Mouse (Mus musculus) neutrophil, adult 5-6 weeks (primary cell): ENCODE measurements around the gene Serpina3f. TPM values are rescaled to one million over a fixed set of nuclear protein-coding genes. Genes with fewer than 3 reads are reported as not detected.
"Not testable (repeated sequence)": the region's sequence is repeated elsewhere in the genome, so short reads cannot be mapped to it uniquely, and the experiment has no call there.

Source experiments
- ATAC-seq: fragments of 151-379, 151-347 bp; 2 replicates; pipeline ENCODE4 v1.8.0; 2017; ENCODE audit warnings: mild to moderate bottlenecking, moderate TSS enrichment; ENCODE audit not compliant: insufficient number of reproducible peaks, poor library complexity, low FRiP score, severe bottlenecking; ENCODE audit errors: extremely low read depth
- total RNA-seq: library from RNA; stranded (forward); fragments of 200-1000 nt; gene quantifications from 2 replicates; pipeline ENCODE4 v1.2.3, GENCODE M21; 2017

Gene Serpina3f
- 1.5 and 2.8 TPM in 2 replicates for total RNA-seq

DNA sequence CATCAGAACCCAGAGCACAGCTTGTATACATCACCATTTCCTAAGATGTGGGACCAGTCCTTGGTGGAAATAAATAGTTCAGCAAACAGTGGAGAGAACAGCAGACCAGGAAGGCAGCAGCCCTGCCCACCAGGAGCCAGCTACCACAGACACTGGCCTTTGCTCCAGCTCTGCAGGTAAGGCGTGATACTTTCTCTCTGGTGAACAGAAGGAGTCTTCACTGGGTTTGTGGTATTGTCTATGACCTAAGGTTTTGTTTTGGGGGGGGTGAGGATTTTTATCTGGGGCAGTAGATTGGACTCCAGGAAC, at the start of gene Serpina3f:
Gene Serpina3f, plus strand, starts transcription at position 100 of the 309 bp plus-strand sequence.
- no peak for ATAC-seq

- ATAC-seq: no peak
Observed at GRCm38 (mm10) chr12:104174747-104175146, 39.6 kb upstream of the Serpina3f start.

GRCm38 (mm10) chr12:104175636-104176035, 38.7 kb upstream of the Serpina3f start:
- ATAC-seq: no peak

DNA sequence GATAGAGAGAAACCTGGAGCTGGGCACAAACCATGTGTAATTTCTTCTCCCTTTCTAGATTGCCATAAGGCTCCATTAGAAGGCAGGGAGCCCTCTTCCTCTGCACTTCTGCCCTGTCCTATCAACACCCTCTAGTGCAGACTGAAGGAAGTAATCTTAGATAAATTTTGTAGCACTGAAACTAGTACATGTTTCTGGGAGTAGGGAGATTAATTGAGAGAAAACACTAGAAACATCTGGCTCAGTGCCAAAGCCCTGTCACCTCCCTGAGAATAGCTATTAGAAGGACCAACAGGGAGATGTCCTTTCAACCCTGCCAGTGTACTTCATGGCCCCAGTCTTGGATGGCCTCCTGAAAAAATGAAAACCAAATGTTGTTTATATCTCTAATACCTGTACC, 35.8 kb upstream of the Serpina3f start:
- ATAC-seq: no peak

DNA sequence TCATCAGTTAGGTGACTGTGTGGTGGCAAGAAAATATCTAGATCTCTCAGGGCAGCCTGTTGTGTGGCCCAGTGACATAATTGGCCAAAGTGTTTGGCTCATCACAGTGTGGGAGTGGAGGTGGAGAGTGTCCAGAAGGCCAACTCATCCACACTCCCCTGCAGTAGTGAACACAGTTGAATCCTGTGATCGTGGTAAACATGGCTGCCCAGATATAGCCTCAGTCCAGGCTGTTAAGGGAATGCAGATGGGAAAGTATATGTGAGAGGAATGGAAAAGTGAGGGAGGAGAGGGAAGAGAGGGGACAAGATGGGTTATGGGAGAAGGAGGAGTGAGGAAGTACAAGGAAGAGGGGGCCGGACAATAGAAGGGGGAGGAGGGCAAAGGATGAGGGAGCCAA, 35.4 kb upstream of the Serpina3f start:
- ATAC-seq: no peak

DNA sequence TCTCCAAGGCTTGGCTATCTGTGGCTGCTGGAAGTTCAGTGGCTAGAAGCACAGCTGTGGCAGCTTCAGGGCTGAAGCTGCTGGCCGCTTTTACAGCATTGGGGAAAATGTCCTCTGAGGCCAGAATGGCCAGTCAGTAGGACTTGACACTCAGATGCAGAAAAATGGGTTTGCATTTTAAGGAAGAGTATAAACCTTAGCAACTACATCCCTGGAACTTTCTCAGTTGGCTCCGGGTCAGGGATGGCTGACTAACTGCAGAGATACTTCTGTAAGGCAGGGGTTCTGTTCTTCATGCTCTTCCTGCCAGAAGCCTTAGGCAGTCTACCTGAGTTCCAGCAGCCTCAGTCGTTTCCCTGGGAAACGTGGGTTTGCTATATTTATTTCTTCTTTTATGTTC, 29.3 kb upstream of the Serpina3f start:
- no peak for ATAC-seq

DNA sequence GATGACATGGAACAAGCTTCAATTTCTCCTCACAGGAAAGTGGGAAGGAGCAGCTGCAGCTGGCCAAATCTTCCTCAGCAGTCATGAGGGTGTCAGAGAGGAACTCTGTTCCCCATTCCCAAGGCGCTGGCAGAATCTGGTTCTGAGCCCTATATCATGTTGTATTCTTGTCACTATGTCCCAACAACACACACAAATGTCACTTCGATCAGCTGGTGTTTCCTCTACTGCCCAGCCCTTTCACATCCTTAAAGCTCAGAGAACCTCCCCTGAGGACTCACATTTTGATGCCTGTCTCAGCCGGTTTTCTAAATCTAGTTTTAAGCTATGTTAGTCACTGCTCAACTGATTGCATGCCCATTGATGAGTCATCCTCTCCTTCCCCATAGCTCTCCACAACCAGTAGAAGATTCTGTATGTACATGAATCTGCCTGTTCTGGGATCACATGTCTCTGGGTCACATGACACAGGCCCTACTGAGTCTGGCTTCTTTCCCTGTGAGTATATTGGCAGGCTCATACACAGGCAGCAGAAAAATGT, 28.2 kb upstream of the Serpina3f start:
- no peak for ATAC-seq

DNA sequence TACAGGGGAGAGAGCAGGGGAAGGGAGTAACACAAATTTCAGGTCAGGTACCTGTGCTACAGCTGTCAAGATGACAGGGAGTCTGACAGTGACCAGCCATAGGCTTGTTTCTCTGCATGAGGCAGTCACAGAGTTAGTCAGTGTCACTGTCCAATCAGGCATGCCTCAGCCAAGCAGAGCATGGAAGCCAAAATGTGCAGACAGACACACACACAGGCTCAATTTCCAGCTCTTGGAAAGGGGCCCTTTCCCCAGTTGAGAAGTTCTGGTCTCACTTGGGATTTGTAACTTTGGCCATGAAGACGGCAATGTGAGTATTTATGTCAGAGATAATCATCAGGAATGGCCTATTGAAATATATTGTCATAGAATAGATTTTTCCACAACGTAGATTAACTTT, 25.1 kb upstream of the Serpina3f start:
- no peak for ATAC-seq

DNA sequence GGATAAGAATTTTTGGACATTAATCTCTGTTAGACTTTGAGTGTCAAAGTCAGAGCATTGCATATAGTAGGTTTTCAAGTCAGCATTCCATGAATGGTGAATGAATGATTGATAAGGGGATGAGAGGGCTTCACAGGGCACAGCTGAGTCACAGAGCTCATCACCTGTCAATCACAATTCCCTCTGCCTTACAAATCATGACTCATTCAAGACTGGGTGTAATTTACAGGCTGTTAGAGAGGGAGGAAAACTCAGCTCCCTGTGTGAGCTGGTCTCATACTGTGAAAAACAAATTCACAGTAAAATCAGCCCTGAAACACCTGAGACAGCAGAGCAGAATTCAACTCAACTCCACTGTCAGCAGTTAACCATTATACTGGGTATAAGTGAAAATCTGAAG, 23.5 kb upstream of the Serpina3f start:
- no peak for ATAC-seq

GRCm38 (mm10) chr12:104209149-104209548, 5.2 kb upstream of the Serpina3f start:
- ATAC-seq: no peak

- 0 out of 2 replicates have a peak, but pooled peaks have one; percentile 39 for ATAC-seq
Observed at GRCm38 (mm10) chr12:104209802-104210201, 4.5 kb upstream of the Serpina3f start.

DNA sequence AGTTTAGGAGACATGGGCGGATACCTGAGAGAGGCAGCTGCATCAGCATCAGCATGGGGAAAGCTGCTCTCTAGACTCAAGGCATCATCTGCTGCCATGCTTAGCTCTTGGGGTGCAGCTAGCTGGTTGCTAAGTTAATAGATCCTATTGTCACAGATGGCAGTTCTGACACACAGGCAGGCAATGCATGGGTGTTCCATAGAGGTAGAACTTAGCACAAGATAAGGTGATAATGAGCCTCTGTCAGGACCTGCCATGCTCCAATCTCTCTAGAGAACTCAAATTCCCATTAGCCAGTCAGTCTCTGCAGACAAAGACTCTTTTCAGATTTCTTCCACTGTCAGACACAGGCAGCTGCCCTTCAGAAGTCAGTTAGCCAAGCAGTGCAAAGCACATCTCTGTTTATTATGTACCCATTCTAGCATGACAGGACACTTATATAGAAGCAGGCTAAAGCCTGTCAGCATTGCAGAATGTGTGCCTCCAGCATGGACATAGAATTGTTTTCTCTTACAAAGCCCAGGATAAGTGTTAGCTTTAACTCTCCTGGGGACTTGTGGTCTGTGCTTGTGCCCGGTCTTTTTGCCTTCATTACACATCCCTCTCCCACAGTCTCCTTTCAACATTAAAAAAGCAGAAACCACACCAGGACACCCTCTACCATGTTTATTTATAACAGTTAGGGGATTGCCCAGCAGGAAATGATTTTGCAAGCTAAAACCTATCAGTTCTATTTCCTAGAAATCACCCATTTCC, 477 bp upstream of the Serpina3f start:
- 0 out of 2 replicates have a peak, but pooled peaks have one; percentile 13 for ATAC-seq

DNA sequence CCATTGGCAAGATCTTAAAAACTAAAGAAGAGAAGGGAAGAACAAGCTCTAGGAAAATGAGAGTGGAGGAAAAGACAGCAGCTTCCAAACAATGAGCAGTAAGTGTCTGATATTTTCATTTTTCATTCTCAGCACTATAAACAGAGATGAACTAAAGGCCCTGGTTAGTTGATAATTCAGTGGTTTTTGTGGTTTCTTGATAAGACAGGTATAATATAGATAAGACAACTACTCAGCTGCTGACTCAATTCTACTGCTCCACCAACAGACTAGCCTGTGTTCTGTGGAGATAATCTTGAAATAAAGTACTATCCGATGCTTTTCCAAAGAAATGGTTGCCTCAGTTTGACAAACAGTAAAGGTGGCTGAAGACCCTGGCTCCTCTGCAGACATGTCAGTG, 905 bp downstream of the Serpina3f start:
- no peak for ATAC-seq

DNA sequence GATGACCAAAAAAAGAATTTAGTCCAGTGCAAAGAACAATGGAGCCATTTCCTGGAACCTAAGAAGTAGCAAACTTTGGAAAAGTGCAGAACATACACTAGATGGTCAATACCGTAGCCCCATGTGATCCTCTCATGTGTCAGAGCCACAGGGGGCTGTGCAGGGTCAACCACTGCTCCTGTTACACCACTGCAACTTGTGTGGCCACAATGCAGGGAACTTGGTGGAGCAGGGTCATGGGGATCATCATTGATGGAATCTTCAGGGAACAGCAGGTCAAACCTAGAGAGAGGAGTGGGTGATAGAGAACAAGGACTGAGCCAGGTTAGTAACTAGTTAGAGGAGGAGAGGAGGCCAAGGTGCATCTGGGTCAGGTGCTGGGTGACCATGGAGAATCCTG, 7.3 kb downstream of the Serpina3f start:
- no peak for ATAC-seq

DNA sequence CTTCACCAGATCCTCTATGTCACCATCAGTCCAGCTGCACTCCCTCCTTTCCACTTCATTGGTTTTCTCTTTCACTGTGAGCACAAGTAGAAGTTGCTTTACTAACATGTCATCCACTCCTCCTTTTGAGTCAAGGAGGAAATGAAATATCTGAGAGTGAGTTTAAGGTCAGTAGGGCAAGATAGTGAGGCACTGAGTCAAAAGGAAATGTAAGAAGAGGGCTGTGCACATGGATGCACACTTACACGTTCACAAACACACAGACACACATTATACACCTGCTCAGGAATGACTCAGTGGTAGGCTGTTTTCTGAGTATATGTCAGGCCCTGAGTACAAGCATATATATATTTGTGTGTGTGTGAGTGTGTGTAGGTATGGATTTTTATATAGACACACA, 9.3 kb downstream of the Serpina3f start:
- ATAC-seq: no peak

GRCm38 (mm10) chr12:104224598-104225300, 10.4 kb downstream of the Serpina3f start:
- ATAC-seq: no peak

GRCm38 (mm10) chr12:104230762-104231161, 16.4 kb downstream of the Serpina3f start:
- no peak for ATAC-seq

- peak; percentile 26; the same call in 1 of the 2 replicates for ATAC-seq
Observed at GRCm38 (mm10) chr12:104235915-104236314, 21.6 kb downstream of the Serpina3f start, which contains the start of gene Serpina3g. Gene Serpina3g (plus strand): TSS chr12:104236245.

DNA sequence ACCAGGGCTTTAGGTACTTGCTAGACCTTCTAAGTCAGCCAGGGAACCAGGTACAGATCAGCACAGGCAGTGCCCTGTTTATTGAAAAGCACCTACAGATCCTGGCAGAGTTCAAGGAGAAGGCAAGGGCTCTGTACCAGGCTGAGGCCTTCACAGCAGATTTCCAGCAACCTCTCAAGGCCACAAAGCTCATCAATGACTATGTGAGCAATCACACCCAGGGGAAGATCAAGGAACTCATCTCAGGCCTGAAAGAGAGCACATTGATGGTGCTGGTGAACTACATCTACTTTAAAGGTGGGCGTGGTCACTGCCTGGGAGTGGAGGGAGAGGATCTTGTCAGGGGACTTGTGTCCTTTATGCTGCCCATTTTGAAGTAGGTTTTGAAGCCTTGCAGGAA, 23.7 kb downstream of the Serpina3f start:
- ATAC-seq: not testable (repeated sequence)

GRCm38 (mm10) chr12:104243307-104243706, 29.0 kb downstream of the Serpina3f start:
- ATAC-seq: no peak
